Mouse (Mus musculus) midbrain, embryonic 11.5 days (tissue): Measurements from ENCODE around the gene Chac1. TPM values are rescaled to one million over a fixed set of nuclear protein-coding genes. Genes with fewer than 3 reads are reported as not detected.

Source experiments
- ATAC-seq: fragments of 200-750 bp; cut with Nextera tagmentation; 2 replicates; pipeline ENCODE4 v1.8.0; 2017; ENCODE audit warnings: moderate TSS enrichment, moderate library complexity; ENCODE audit not compliant: low FRiP score
- DNase-seq: peaks from one replicate; pipeline ENCODE4 v3.0.0; 2015; ENCODE audit warnings: low spot score; ENCODE audit errors: missing footprints
- H3K27ac ChIP-seq: fragments of 300-500 bp; sonication (generic); 2 replicates; pipeline ENCODE4 v1.5.1; 2014; ENCODE audit warnings: low read depth, low read length
- H3K27me3 ChIP-seq: fragments of 300-500 bp; sonication (generic); 2 replicates; pipeline ENCODE4 v1.6.1; 2014; ENCODE audit warnings: mild to moderate bottlenecking, low read length, moderate library complexity, mixed read lengths; ENCODE audit not compliant: control insufficient read depth, insufficient read depth
- H3K36me3 ChIP-seq: fragments of 300-500 bp; sonication (generic); 2 replicates; pipeline ENCODE4 v1.6.1; 2014; ENCODE audit warnings: mild to moderate bottlenecking, low read length, moderate library complexity, mixed read lengths; ENCODE audit not compliant: control insufficient read depth, insufficient read depth
- H3K4me1 ChIP-seq: fragments of 300-500 bp; sonication (generic); 2 replicates; pipeline ENCODE4 v1.6.1; 2014; ENCODE audit warnings: low read length; ENCODE audit not compliant: control insufficient read depth, insufficient read depth
- H3K4me2 ChIP-seq: fragments of 300-500 bp; sonication (generic); 2 replicates; pipeline ENCODE4 v1.6.1; 2014; ENCODE audit warnings: mild to moderate bottlenecking, moderate library complexity
- H3K4me3 ChIP-seq: fragments of 300-500 bp; sonication (generic); 2 replicates; pipeline ENCODE4 v1.5.1; 2014; ENCODE audit warnings: low read depth, low read length
- H3K9ac ChIP-seq: fragments of 300-500 bp; sonication (generic); 2 replicates; pipeline ENCODE4 v1.6.1; 2014; ENCODE audit warnings: low read length
- H3K9me3 ChIP-seq: fragments of 300-500 bp; sonication (generic); 2 replicates; pipeline ENCODE4 v1.6.1; 2016; ENCODE audit warnings: low read length; ENCODE audit not compliant: control insufficient read depth
- whole genome bisulfite sequencing: fragments of 180-500 bp; shearing (Covaris S2); extraction: QIAGEN DNeasy Blood & Tissue Kit; methylation state at CpG from one replicate; pipeline ENCODE4 v1.1.7; 2014; 5-methylcytosine and 5-hydroxymethylcytosine counted together
- polyA plus RNA-seq: library from polyadenylated mRNA; unstranded; fragments of >200 nt; fragmentation: Nextera tagmentation; extraction: Ambion mirVana; gene quantifications from 2 replicates; pipeline ENCODE4 v1.2.1, GENCODE M21; 2014

The Chac1 gene
- polyA plus RNA-seq, 1 experiment from 2014 or later = 0.37 TPM

GRCm38 (mm10) chr2:119356310-119356709 lies 5.3 kb downstream of the Chac1 start:
- Histone ChIP-seq H3K27ac (no peak overlapping the region), H3K4me1 (peaks cover 2% of the 10 kb centered on the region), H3K4me3 (no peak overlapping the region), H3K9ac (no peak overlapping the region), H3K27me3 (peaks cover 6% of the 10 kb centered on the region; the same call in 1 of the 2 replicates), H3K36me3 (no peaks in the 10 kb centered on the region), H3K4me2 (no peak overlapping the region), H3K9me3 (peaks cover 1% of the 10 kb centered on the region; the same call in 1 of the 2 replicates)
- ATAC-seq (no peak), DNase-seq (no peak)

DNA sequence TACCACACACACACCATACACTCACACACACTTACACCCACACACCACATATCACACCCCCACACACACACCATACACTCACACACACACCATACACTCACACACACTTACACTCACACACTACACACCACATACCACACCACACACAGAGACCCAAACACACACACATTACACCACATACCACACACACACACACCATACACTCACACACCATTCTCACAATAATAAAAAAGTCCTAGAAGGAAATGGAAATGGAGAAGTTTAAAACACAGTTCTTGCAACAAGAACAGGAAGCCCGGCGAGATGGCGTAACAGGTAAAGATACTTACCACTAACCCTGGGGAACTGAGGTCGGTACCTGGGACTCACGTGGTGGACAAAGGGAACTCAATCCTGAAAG lies 5.8 kb downstream of the Chac1 start:
- Histone ChIP-seq H3K27me3 (peaks cover 1% of the 10 kb centered on the region; the same call in 1 of the 2 replicates), H3K36me3 (no peaks in the 10 kb centered on the region), H3K9me3 (peaks cover 6% of the 10 kb centered on the region; the same call in 1 of the 2 replicates), H3K4me1 (no peaks in the 10 kb centered on the region), H3K27ac (no peak overlapping the region), H3K4me2 (no peak overlapping the region), H3K4me3 (no peak overlapping the region), H3K9ac (no peak overlapping the region)
- ATAC-seq (no peak), DNase-seq (no peak)
- 91% methylated on average over 5 of the region's 5 CpGs for WGBS

DNA sequence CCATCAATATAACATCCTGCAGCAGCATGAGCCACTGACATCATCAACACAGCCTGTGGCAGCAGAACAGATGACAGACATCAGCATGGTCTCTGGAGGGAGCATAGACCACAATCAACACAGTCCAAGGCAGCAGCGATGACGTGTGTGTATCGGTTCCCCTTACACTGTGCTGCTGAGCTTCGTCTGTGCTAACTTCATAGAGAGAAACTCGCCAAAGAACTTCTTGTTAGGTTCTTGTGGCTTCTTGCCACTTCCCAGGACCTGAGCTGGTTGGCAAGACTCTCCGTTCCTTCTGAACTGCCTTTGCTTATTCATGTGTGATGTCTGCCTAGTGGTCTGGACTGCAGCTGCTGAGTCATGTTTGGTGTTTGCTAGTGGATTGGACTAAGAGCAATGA lies 7.2 kb downstream of the Chac1 start:
- Histone ChIP-seq H3K36me3 (no peaks in the 10 kb centered on the region), H3K27ac (no peak overlapping the region), H3K27me3 (no peaks in the 10 kb centered on the region), H3K9ac (no peak overlapping the region), H3K9me3 (peaks cover 6% of the 10 kb centered on the region; the same call in 1 of the 2 replicates), H3K4me3 (no peak overlapping the region), H3K4me2 (no peak overlapping the region), H3K4me1 (no peaks in the 10 kb centered on the region)
- 85% methylated on average over 6 of the region's 6 CpGs for WGBS
- no peak for ATAC-seq
- no peak for DNase-seq

- H3K36me3 ChIP-seq = no peaks in the 10 kb centered on the region
- no peak overlapping the region for H3K27ac ChIP-seq
- DNase-seq = no peak
- H3K4me2 ChIP-seq = no peak overlapping the region
- 89% methylated on average over 2 of the region's 2 CpGs for WGBS
- H3K9me3 ChIP-seq = peaks cover 6% of the 10 kb centered on the region; the same call in 1 of the 2 replicates
- H3K9ac ChIP-seq = no peak overlapping the region
- no peaks in the 10 kb centered on the region for H3K4me1 ChIP-seq
- no peak overlapping the region for H3K4me3 ChIP-seq
- ATAC-seq = no peak
- no peaks in the 10 kb centered on the region for H3K27me3 ChIP-seq
These were observed 8.8 kb downstream of the Chac1 start for GRCm38 (mm10) chr2:119359721-119360291.

DNA sequence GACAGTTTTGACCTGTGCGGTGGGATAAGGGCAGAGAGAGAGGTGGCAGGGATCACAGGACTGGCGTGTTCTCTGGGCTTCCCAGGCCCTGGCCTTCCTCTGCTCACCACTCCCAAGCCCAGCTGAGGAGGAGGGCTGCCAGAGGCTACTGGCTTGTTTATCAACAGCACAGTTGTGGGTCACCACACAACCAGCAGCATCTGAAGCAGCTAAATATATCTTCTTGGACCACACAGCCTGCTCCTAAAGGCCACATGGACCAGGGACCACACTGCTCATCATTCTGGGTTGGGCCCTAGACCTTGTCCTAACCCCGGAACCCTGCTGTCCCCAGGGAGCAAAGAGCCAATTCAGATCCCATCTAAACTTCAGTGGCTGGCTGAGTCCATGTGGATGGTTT lies 13.9 kb downstream of the Chac1 start:
- no peak for ATAC-seq
- H3K4me1 ChIP-seq = no peaks in the 10 kb centered on the region
- no peak for DNase-seq
- no peaks in the 10 kb centered on the region for H3K27me3 ChIP-seq
- no peak overlapping the region for H3K9ac ChIP-seq
- H3K9me3 ChIP-seq = peaks cover 6% of the 10 kb centered on the region; the same call in 1 of the 2 replicates
- WGBS = 89% methylated on average over 3 of the region's 3 CpGs
- no peak overlapping the region for H3K27ac ChIP-seq
- H3K36me3 ChIP-seq = no peaks in the 10 kb centered on the region
- H3K4me3 ChIP-seq = no peak overlapping the region
- H3K4me2 ChIP-seq = no peak overlapping the region

DNA sequence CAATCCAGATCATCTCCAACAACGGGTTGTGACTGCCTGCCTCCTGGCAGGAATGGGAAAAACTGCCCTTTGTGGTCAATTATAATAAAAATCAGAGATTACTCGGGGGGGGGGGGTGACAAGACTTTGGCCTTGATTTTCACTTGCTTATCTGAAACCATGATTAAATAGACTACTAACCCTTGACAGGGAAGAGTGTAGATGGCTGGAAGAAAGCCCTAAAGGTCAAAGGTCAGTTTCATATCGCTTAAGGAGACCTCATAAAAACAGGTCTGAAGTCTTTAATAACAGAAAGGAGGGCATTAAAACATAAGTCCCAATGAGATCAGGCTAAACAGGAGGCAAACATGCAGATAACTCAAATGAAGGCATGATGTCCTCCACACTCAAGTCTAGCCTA lies 16.3 kb downstream of the Chac1 start:
- no peaks in the 10 kb centered on the region for H3K27me3 ChIP-seq
- no peak overlapping the region for H3K9ac ChIP-seq
- H3K4me1 ChIP-seq = no peaks in the 10 kb centered on the region
- peaks cover 1% of the 10 kb centered on the region; the same call in 1 of the 2 replicates for H3K36me3 ChIP-seq
- H3K9me3 ChIP-seq = no peaks in the 10 kb centered on the region
- H3K4me2 ChIP-seq = no peak overlapping the region
- H3K4me3 ChIP-seq = no peak overlapping the region
- DNase-seq (no peak), ATAC-seq (no peak)
- 75% methylated on average over 3 of the region's 3 CpGs for WGBS
- no peak overlapping the region for H3K27ac ChIP-seq

GRCm38 (mm10) chr2:119370116-119370515 lies 19.1 kb downstream of the Chac1 start:
- no peak for DNase-seq
- H3K4me2 ChIP-seq = no peak overlapping the region
- H3K9me3 ChIP-seq = no peaks in the 10 kb centered on the region
- H3K9ac ChIP-seq = no peak overlapping the region
- H3K4me1 ChIP-seq = no peaks in the 10 kb centered on the region
- no peak overlapping the region for H3K27ac ChIP-seq
- 93% methylated on average over 10 of the region's 10 CpGs for WGBS
- no peaks in the 10 kb centered on the region for H3K27me3 ChIP-seq
- H3K4me3 ChIP-seq = no peak overlapping the region
- no peak for ATAC-seq
- peaks cover 19% of the 10 kb centered on the region for H3K36me3 ChIP-seq

GRCm38 (mm10) chr2:119377286-119377685 lies 26.3 kb downstream of the Chac1 start:
- no peak for DNase-seq
- Histone ChIP-seq H3K27me3 (no peaks in the 10 kb centered on the region), H3K4me2 (no peak overlapping the region), H3K4me3 (no peak overlapping the region), H3K9me3 (no peaks in the 10 kb centered on the region), H3K9ac (no peak overlapping the region), H3K4me1 (no peaks in the 10 kb centered on the region), H3K36me3 (peaks cover 46% of the 10 kb centered on the region), H3K27ac (no peak overlapping the region)
- no peak for ATAC-seq
- WGBS = 84% methylated on average over 9 of the region's 9 CpGs

DNA sequence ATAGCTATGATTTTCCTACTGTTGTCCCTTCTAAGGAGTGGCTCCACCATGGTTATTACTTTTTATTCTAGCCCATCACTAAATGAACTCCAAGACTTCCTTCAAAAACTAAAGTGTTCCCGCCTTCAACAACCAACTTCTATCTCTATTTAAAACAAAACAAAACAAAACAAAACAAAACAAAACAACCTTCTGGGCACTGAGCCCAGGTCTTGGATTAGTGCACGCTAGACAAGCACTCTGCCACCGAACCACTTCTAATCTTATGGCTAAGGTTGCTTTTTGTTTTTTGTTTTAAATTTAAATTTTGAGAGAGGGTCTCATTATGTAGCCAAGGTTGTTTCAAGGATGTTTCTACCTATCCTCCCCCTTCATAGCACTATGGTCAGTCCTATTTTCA lies 26.8 kb downstream of the Chac1 start:
- Histone ChIP-seq H3K36me3 (peaks cover 44% of the 10 kb centered on the region), H3K27me3 (no peaks in the 10 kb centered on the region), H3K27ac (no peak overlapping the region), H3K4me1 (no peaks in the 10 kb centered on the region), H3K4me2 (no peak overlapping the region), H3K4me3 (no peak overlapping the region), H3K9me3 (no peaks in the 10 kb centered on the region), H3K9ac (no peak overlapping the region)
- no peak for ATAC-seq
- WGBS = 90% methylated on average over 3 of the region's 3 CpGs
- no peak for DNase-seq
